Mouse (Mus musculus) lung, postnatal 0 days (tissue): ENCODE results near the gene Amn.

ENCODE experiments used
- CTCF ChIP-seq: IDR thresholded peaks from 2 replicates; pipeline ENCODE4 v1.5.1; 2016; ENCODE audit warnings: antibody characterized with exemption, mild to moderate bottlenecking
- EP300 ChIP-seq: IDR thresholded peaks from 2 replicates; pipeline ENCODE4 v1.6.1; 2016; ENCODE audit warnings: antibody characterized with exemption, mild to moderate bottlenecking, control low read depth

- TF ChIP-seq CTCF (no peak), EP300 (no peak)
Measured at GRCm38 (mm10) chr12:111311775-111312174, 40.9 kb downstream of the Amn start.
